15 mouse cellular contexts compared by ENCODE assay signal in genomic region chr12:36476476-36476875, GRCm38 (mm10).
A peak's percentile ranks its signal among the peaks of the same experiment; 100 is the strongest.
DNase-seq lines count a peak whose midpoint lies in the region; ATAC-seq and TF ChIP-seq lines count a peak whose summit lies in the region.
"Had no signal": no experiment of that assay in that cellular context is flagged by ENCODE, and none has a peak within 500 bp of the region (broad histone marks: within the 10 kb centered on the region; RNA-seq: fewer than 3 reads in every experiment).

No protein-coding gene starts in this region.

- TF ChIP-seq CTCF in thymus, adult 2 months (IDR thresholded peaks at IDR 0.05; ENCODE audit: borderline replicate concordance, control insufficient read depth, extremely low read depth, insufficient read depth, low read length, poor library complexity) = no peak

- TF ChIP-seq POLR2A in thymus, adult 2 months (IDR thresholded peaks at IDR 0.05; ENCODE audit: control insufficient read depth, extremely low read depth, insufficient read depth, low read length, poor library complexity) = no peak

- no peaks in the 10 kb centered on the region for H3K36me3 ChIP-seq in midbrain, embryonic 11.5 days (ENCODE audit: control insufficient read depth, insufficient read depth, low read length)
- H3K36me3 ChIP-seq in midbrain, embryonic 13.5 days = no peaks in the 10 kb centered on the region
- no peaks in the 10 kb centered on the region for H3K36me3 ChIP-seq in stomach, embryonic 16.5 days (ENCODE audit: control insufficient read depth, insufficient read depth, low read length)
- H3K36me3 ChIP-seq in thymus, adult 2 months (ENCODE audit: control insufficient read depth, insufficient read depth, low read length) = no peaks in the 10 kb centered on the region
- H3K36me3 ChIP-seq: forebrain, embryonic 10.5 days; heart, embryonic 12.5 days; midbrain, embryonic 12.5 days had no signal

- 80% methylated on average over 5 of the region's 5 CpGs for WGBS in midbrain, embryonic 11.5 days
- 69% methylated on average over 5 of the region's 5 CpGs for WGBS in midbrain, embryonic 13.5 days
- 36% methylated on average over 5 of the region's 5 CpGs for WGBS in stomach, embryonic 16.5 days
- 90% methylated on average over 5 of the region's 5 CpGs for WGBS in thymus, adult 2 months

- no peak overlapping the region for H3K27ac ChIP-seq in midbrain, embryonic 11.5 days (ENCODE audit: low read depth, low read length)
- H3K27ac ChIP-seq in midbrain, embryonic 13.5 days = no peak overlapping the region
- H3K27ac ChIP-seq in stomach, embryonic 16.5 days (ENCODE audit: low read length) = no peak overlapping the region
- no peak overlapping the region for H3K27ac ChIP-seq in thymus, adult 2 months (ENCODE audit: control insufficient read depth, insufficient read depth, low read length)
- H3K27ac ChIP-seq: forebrain, embryonic 10.5 days; hindbrain, postnatal 0 days; left cerebral cortex, adult 2 months; midbrain, embryonic 12.5 days had no signal

- H3K4me2 ChIP-seq in midbrain, embryonic 11.5 days = no peak overlapping the region
- no peak overlapping the region for H3K4me2 ChIP-seq in midbrain, embryonic 13.5 days (replicated peaks)
- H3K4me2 ChIP-seq in stomach, embryonic 16.5 days (ENCODE audit: low read depth, low read length) = no peak overlapping the region
- H3K4me2 ChIP-seq: heart, embryonic 12.5 days; midbrain, embryonic 12.5 days had no signal

- no peaks in the 10 kb centered on the region for H3K9me3 ChIP-seq in midbrain, embryonic 11.5 days (ENCODE audit: control insufficient read depth, low read length)
- H3K9me3 ChIP-seq in midbrain, embryonic 13.5 days = no peaks in the 10 kb centered on the region
- H3K9me3 ChIP-seq in stomach, embryonic 16.5 days (replicated peaks; ENCODE audit: control insufficient read depth, low read length) = no peaks in the 10 kb centered on the region
- H3K9me3 ChIP-seq: forebrain, embryonic 10.5 days; heart, embryonic 12.5 days; midbrain, embryonic 12.5 days had no signal

- no peaks in the 10 kb centered on the region for H3K4me1 ChIP-seq in midbrain, embryonic 11.5 days (ENCODE audit: control insufficient read depth, insufficient read depth, low read length)
- H3K4me1 ChIP-seq in midbrain, embryonic 13.5 days (replicated peaks) = no peaks in the 10 kb centered on the region
- H3K4me1 ChIP-seq in stomach, embryonic 16.5 days (ENCODE audit: control insufficient read depth, insufficient read depth, low read length) = peaks cover 6% of the 10 kb centered on the region; the same call in 1 of the 2 replicates
- H3K4me1 ChIP-seq in thymus, adult 2 months (replicated peaks; ENCODE audit: control insufficient read depth, insufficient read depth, low read length) = no peaks in the 10 kb centered on the region
- H3K4me1 ChIP-seq: forebrain, embryonic 10.5 days; midbrain, embryonic 12.5 days had no signal

- H3K4me3 ChIP-seq in midbrain, embryonic 11.5 days (ENCODE audit: low read depth, low read length) = no peak overlapping the region
- no peak overlapping the region for H3K4me3 ChIP-seq in midbrain, embryonic 13.5 days (replicated peaks)
- H3K4me3 ChIP-seq in stomach, embryonic 16.5 days (replicated peaks; ENCODE audit: low read length) = no peak overlapping the region
- H3K4me3 ChIP-seq in thymus, adult 2 months (ENCODE audit: control insufficient read depth, insufficient read depth, low read length) = no peak overlapping the region
- H3K4me3 ChIP-seq: forebrain, embryonic 10.5 days; heart, embryonic 12.5 days; left cerebral cortex, adult 2 months; midbrain, embryonic 12.5 days had no signal

- H3K27me3 ChIP-seq in midbrain, embryonic 11.5 days (ENCODE audit: control insufficient read depth, insufficient read depth, low read length) = no peaks in the 10 kb centered on the region
- no peaks in the 10 kb centered on the region for H3K27me3 ChIP-seq in midbrain, embryonic 13.5 days
- H3K27me3 ChIP-seq in stomach, embryonic 16.5 days (ENCODE audit: control insufficient read depth, insufficient read depth, low read length) = no peaks in the 10 kb centered on the region
- no peaks in the 10 kb centered on the region for H3K27me3 ChIP-seq in thymus, adult 2 months (ENCODE audit: control insufficient read depth, insufficient read depth, low read length)
- H3K27me3 ChIP-seq: heart, embryonic 12.5 days; midbrain, embryonic 12.5 days had no signal

- no peak for ATAC-seq in midbrain, embryonic 11.5 days (ENCODE audit: low FRiP score)
- ATAC-seq in midbrain, embryonic 13.5 days = no peak
- 0 out of 2 replicates have a peak, but pooled peaks have one; percentile 37 for ATAC-seq in stomach, embryonic 16.5 days (ENCODE audit: insufficient read depth, low FRiP score)
- ATAC-seq: CD4-positive, CD25-positive, alpha-beta regulatory T cell, adult 4 months; hindbrain, postnatal 0 days had no signal

- DNase-seq in midbrain, embryonic 11.5 days (ENCODE audit: low spot score, missing footprints) = peak; percentile 57
- peak; percentile 21 for DNase-seq in embryo, embryonic 10.5 days (ENCODE audit: low spot score)
- DNase-seq in kidney, adult 8-10 months = peak; percentile 15 to 68
- DNase-seq in spleen, adult 12 weeks (ENCODE audit: low spot score) = no peak
- no peak for DNase-seq in thymus, adult 2 months
- DNase-seq: cerebellum, postnatal 36 days; gastrocnemius, postnatal 14 days had no signal

- H3K9ac ChIP-seq in midbrain, embryonic 11.5 days (ENCODE audit: low read length) = no peak overlapping the region
- H3K9ac ChIP-seq in midbrain, embryonic 13.5 days (replicated peaks) = no peak overlapping the region
- no peak overlapping the region for H3K9ac ChIP-seq in stomach, embryonic 16.5 days (ENCODE audit: low read length)
- H3K9ac ChIP-seq: heart, embryonic 12.5 days; midbrain, embryonic 12.5 days had no signal

Comparison
In these comparisons a context has a peak if more than half of its experiments do, and no peak if none do; other contexts are left out.
1. DNase-seq: peak in midbrain, embryonic 11.5 days (single experiment), embryo, embryonic 10.5 days (single experiment) and kidney, adult 8-10 months (2 of 2); none in spleen, adult 12 weeks (single experiment) and thymus, adult 2 months (single experiment).